Mouse (Mus musculus) hematopoietic stem cell, adult 5-6 weeks (primary cell): ENCODE data around the gene Mycl. TPM values are rescaled to one million over a fixed set of nuclear protein-coding genes. Genes with fewer than 3 reads are reported as not detected.
"Not testable (repeated sequence)": the region's sequence is repeated elsewhere in the genome, so short reads cannot be mapped to it uniquely, and the experiment has no call there.

Experiments
- ATAC-seq, 2 experiments: fragments of 125-278 bp in 1 of 2; replicated peaks in 1 of 2; 2 replicates each; pipeline ENCODE4 v1.8.0; 2016 to 2017; ENCODE audit warnings: inconsistent platforms in 2 of 2, mild to moderate bottlenecking in 2 of 2, moderate number of reproducible peaks in 2 of 2, low read depth in 1 of 2, moderate TSS enrichment in 1 of 2; ENCODE audit not compliant: low FRiP score in 2 of 2, poor library complexity in 2 of 2, severe bottlenecking in 2 of 2, insufficient read depth in 1 of 2, low TSS enrichment in 1 of 2
- total RNA-seq: library from RNA; stranded (forward); fragments of 172-1452, 232-1000 nt; gene quantifications from 2 replicates; pipeline ENCODE4 v1.2.3, GENCODE M21; 2017

The Mycl gene
- total RNA-seq, 1 experiment from 2014 or later, result not detected

DNA sequence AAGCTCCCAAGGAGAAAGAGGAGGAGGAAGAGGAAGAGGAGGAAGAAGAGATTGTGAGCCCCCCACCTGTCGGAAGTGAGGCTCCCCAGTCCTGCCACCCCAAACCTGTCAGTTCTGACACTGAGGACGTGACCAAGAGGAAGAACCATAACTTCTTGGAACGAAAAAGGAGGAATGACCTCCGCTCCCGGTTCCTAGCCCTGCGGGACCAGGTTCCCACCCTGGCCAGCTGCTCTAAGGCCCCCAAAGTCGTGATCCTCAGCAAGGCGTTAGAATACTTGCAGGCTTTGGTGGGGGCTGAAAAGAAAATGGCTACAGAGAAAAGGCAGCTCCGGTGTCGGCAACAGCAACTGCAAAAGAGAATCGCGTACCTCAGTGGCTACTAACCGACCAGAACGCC, 4.7 kb downstream of the Mycl start:
- no peak for ATAC-seq

- no peak for ATAC-seq
Measured at GRCm38 (mm10) chr4:123000617-123001342, 5.3 kb downstream of the Mycl start.

DNA sequence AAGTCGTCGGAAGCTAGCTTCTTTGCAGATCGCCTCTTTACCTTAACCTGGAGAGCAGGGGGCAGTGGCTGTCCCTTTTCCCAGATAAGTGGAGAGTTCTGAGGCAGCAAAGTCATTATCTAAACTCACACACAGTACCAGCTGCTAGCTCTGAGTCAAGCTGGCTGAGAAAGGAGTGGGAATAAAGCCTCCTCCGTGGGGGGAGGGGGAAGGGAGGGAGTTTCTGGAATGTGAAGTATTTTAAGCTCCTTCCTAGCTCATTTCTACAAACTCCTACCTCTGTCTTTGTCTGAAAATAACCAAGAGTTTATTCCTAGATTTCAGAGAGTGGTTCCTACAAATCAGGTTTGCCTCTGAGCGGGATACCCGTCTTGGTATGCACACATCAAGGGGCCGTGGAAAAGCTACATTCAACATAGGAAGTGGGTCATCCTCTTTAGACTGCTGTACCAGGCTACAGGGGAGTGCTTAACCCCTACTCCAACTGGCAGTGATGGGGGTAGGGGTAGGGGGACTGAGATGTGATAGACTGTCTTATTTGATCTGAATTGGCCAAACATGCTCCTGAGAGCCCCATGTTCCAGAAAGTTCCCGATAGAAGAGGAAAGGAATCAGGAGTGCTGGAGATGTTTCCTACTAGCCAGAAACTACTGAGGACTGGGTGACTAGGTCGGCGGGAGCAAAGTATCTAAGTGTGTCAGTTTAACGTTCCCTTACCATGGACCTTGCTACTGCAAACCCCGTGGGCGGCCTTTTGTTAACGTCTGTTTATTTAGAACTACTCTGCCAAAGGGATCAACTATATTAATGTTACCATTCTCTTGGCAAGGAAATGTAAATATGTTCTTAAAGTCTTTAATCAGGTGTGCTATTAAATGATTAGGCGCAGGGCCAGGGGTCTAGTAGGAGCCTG, 9.9 kb downstream of the Mycl start:
- no peak for ATAC-seq

DNA sequence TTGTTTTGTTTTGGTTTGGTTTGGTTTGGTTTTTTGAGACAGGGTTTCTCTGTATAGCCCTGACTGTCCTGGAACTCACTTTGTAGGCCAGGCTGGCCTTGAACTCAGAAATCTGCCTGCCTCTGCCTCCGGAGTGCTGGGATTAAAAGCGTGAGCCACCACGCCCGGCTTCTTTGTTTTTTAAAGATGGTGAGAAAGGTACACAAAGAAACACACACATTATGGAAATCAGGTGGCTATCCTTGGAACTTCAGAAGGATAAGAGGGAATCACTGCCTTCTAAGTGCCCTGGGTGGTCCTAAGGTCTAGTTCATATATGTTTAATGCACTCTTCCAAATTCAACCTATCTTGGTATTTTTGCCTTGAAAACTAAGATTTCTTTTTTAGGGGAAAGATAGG, 17.0 kb downstream of the Mycl start:
- ATAC-seq, result not testable (repeated sequence)

DNA sequence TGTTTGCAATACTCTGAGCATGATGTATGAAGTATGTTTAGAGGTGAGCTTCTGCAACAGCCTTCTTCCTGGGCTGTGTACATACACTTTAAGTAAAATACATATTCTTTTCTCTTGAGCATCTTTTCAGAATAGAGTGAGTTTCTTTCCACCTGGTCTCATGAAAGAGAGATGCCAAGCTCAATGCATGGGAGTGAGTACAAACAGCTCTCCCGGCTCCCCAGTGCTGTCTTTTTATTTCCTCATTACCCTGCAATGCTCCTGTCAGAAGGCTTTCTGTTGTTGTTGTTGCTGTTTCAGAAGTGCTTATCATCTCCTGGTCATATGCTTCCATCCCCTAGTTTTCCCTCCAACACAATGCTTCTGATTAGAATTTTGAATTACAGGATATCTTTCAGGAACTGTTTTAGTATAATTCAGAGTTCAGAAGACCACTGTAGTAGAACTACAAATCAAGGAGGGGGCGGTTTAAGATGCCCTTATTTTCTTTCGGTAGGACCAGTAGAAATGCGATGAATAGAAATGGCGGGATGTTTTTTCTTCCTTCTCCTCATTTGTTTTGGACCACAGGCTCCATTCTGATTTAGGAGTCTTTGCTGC, 18.0 kb downstream of the Mycl start:
- ATAC-seq, result no peak

DNA sequence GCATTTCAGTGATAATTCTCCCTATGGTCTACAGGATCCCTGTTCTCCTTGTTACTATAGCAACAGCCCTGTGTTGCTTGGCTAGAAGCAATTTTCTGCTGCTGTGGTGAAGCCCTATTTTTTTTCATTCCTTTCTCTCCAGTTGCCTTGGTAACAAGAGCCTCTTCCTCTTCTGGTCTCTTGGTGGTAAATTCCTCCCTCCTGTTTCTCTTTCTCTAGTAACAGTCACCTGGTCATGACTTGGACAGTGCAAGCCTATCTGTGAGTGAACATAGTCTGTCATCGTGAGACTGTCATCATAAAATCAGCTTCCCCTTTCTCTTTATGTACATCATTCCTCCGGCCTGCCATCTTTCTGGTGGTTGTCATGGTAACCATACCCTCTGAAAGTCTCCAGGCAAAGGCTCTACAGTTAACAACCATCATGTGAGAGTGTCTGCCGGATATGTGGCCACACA, 18.5 kb downstream of the Mycl start:
- peak; percentile 71 to 78 for ATAC-seq

- ATAC-seq, result no peak
Measured at GRCm38 (mm10) chr4:123014501-123015282, 19.2 kb downstream of the Mycl start.

- ATAC-seq, result peak; percentile 91 to 93
Measured at GRCm38 (mm10) chr4:123016451-123016957, 21.1 kb downstream of the Mycl start, which contains the start of gene Trit1. Gene Trit1, plus strand, starts transcription at chr4:123016597.

GRCm38 (mm10) chr4:123021591-123021990, 26.1 kb downstream of the Mycl start:
- ATAC-seq, result no peak

- no peak for ATAC-seq
Measured at GRCm38 (mm10) chr4:123022896-123023295, 27.4 kb downstream of the Mycl start.

- no peak for ATAC-seq
Measured at GRCm38 (mm10) chr4:123025418-123025817, 30.0 kb downstream of the Mycl start.

DNA sequence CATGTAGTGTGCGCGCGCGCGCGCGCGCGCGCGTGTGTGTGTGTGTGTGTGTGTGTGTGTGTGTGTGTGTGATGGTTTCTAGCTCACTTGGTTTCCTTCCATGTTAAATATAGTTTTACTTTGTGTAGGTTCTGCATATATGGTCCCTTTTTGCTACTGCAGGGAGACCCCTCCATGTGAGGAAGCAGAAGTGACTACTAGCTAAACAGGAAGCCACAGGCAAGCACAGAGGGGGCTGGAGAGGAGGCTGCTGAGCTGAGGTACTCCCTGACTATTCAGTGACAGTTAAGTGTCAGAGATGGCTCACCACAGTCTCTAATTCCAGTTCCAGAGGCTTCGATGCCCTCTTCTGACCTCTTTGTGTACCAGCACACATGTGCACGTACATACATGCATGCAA, 30.7 kb downstream of the Mycl start:
- ATAC-seq, result peak; percentile 93 to 95

- ATAC-seq, result peak; percentile 43 to 50; a peak in 3 of 4 replicates
Measured at GRCm38 (mm10) chr4:123026597-123026996, 31.1 kb downstream of the Mycl start.

DNA sequence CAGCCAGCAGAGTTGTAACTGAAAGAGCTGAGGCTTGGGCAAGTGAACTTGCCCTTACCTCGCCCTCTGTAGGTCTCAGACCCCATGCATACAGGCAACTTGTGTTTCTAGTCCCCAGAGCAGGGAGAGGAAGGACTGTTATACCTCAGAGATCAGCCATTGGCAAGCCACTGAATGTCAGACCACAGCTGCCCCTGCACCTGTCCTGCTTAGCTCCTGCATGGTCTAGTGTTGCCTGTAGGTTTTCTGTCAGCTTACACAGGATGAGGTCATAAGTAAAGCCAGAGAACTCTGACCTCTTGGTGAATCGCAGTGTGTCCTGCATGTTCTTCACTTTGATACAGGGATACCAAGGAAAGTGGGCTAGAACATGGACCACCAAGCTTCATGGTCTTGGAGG, 39.4 kb downstream of the Mycl start:
- ATAC-seq, result no peak

- no peak for ATAC-seq
Measured at GRCm38 (mm10) chr4:123035636-123036035, 40.2 kb downstream of the Mycl start.

GRCm38 (mm10) chr4:123036710-123037109, 41.3 kb downstream of the Mycl start:
- ATAC-seq, result no peak

- no peak for ATAC-seq
Measured at GRCm38 (mm10) chr4:123041131-123041530, 45.7 kb downstream of the Mycl start.
